Mouse (Mus musculus) CH12.LX (cell line): ENCODE measurements at regions not wholly inside any gene's neighbourhood (a gene's known extent, or its start where the extent isn't known, plus 50 kb on each side); places are given as distances from the start of the nearest gene placed in this dataset.

Experiments used
- DNase-seq: peaks from one replicate; pipeline ENCODE4 v3.0.0-alpha.2; 2013; ENCODE audit errors: extremely low read depth
- H3K27ac ChIP-seq: 2 replicates; pipeline ENCODE4 v1.5.1; 2012; ENCODE audit warnings: low read depth, mild to moderate bottlenecking, control low read depth, moderate library complexity; ENCODE audit not compliant: insufficient read depth
- H3K27me3 ChIP-seq: replicated peaks from 2 replicates; pipeline ENCODE3; 2012; ENCODE audit warnings: inconsistent platforms
- H3K36me3 ChIP-seq, 2 experiments: replicated peaks in 1 of 2; 2 replicates each; pipeline versions ENCODE3 to v1.6.1; 2012; ENCODE audit warnings: inconsistent platforms in 1 of 2, low read length in 1 of 2, mild to moderate bottlenecking in 1 of 2, mixed read lengths in 1 of 2, moderate library complexity in 1 of 2; ENCODE audit not compliant: control insufficient read depth in 1 of 2, insufficient read depth in 1 of 2
- H3K4me1 ChIP-seq, 2 experiments: 2 replicates each; pipeline ENCODE4 v1.6.1; 2012; ENCODE audit warnings: inconsistent platforms in 1 of 2, moderate library complexity in 1 of 2; ENCODE audit not compliant: insufficient read depth in 2 of 2, control insufficient read depth in 1 of 2
- H3K4me2 ChIP-seq: 2 replicates; pipeline ENCODE4 v1.6.1; 2012; ENCODE audit warnings: low read depth, mild to moderate bottlenecking, control low read depth; ENCODE audit not compliant: poor library complexity, insufficient read depth, severe bottlenecking
- H3K4me3 ChIP-seq, 3 experiments: fragments of 150-350 bp in 1 of 3; sonication (generic) in 1 of 3; replicated peaks in 1 of 3; 2 replicates each; pipeline versions ENCODE3 to v1.5.1; 2011 to 2012; ENCODE audit warnings: low read depth in 2 of 3, low read length in 2 of 3, mild to moderate bottlenecking in 2 of 3, moderate library complexity in 2 of 3, control low read depth in 1 of 3, improper control_type of control experiment in 1 of 3, inconsistent platforms in 1 of 3, mixed read lengths in 1 of 3; ENCODE audit not compliant: poor library complexity in 1 of 3
- H3K79me2 ChIP-seq: replicated peaks from 2 replicates; pipeline ENCODE4 v1.6.1; 2012; ENCODE audit warnings: mild to moderate bottlenecking, moderate library complexity; ENCODE audit not compliant: control insufficient read depth, poor library complexity, insufficient read depth, severe bottlenecking; ENCODE audit errors: extremely low read depth
- H3K9ac ChIP-seq: 2 replicates; pipeline ENCODE4 v1.6.1; 2012; ENCODE audit warnings: low read depth, mild to moderate bottlenecking, control low read depth, moderate library complexity; ENCODE audit not compliant: insufficient read depth
- H3K9me3 ChIP-seq: replicated peaks from 2 replicates; pipeline ENCODE3; 2012; ENCODE audit warnings: low read length, inconsistent platforms, mixed read lengths
- E2F4 ChIP-seq: IDR thresholded peaks from 2 replicates; pipeline ENCODE4 v1.6.1; 2011; ENCODE audit warnings: low read depth, low read length, improper control_type of control experiment; ENCODE audit not compliant: insufficient replicate concordance
- ELF1 ChIP-seq: IDR thresholded peaks from 2 replicates; pipeline ENCODE4 v1.6.1; 2014; ENCODE audit warnings: low read depth, mild to moderate bottlenecking, inconsistent platforms, low read length, improper control_type of control experiment
- EP300 ChIP-seq: IDR thresholded peaks from 2 replicates; pipeline ENCODE4 v1.6.1; 2011; ENCODE audit warnings: low read length, improper control_type of control experiment
- ETS1 ChIP-seq: conservative IDR thresholded peaks from 2 replicates; pipeline ENCODE4 v1.6.1; 2012; ENCODE audit warnings: low read depth, mild to moderate bottlenecking, inconsistent platforms, low read length, improper control_type of control experiment, moderate library complexity
- GABPA ChIP-seq: IDR thresholded peaks from 2 replicates; pipeline ENCODE4 v1.6.1; 2012; ENCODE audit warnings: low read depth, low read length, improper control_type of control experiment, inconsistent platforms; ENCODE audit not compliant: insufficient replicate concordance
- HCFC1 ChIP-seq: IDR thresholded peaks from 2 replicates; pipeline ENCODE4 v1.6.1; 2012; ENCODE audit warnings: low read depth, mild to moderate bottlenecking, inconsistent platforms, low read length, improper control_type of control experiment
- JUN ChIP-seq: IDR thresholded peaks from 2 replicates; pipeline ENCODE4 v1.6.1; 2011; ENCODE audit warnings: low read depth, mild to moderate bottlenecking, low read length, improper control_type of control experiment, moderate library complexity; ENCODE audit not compliant: insufficient read depth
- JUND ChIP-seq: conservative IDR thresholded peaks from 2 replicates; pipeline ENCODE4 v1.6.1; 2011; ENCODE audit warnings: low read depth, low read length, improper control_type of control experiment
- MAFK ChIP-seq: IDR thresholded peaks from 2 replicates; pipeline ENCODE4 v1.6.1; 2011; ENCODE audit warnings: low read length, improper control_type of control experiment; ENCODE audit not compliant: insufficient replicate concordance
- MXI1 ChIP-seq: IDR thresholded peaks from 2 replicates; pipeline ENCODE4 v1.6.1; 2011; ENCODE audit warnings: mild to moderate bottlenecking, low read depth, low read length, improper control_type of control experiment
- MYC ChIP-seq: IDR thresholded peaks from 2 replicates; pipeline ENCODE4 v1.6.1; 2011; ENCODE audit warnings: low read depth, mild to moderate bottlenecking, improper control_type of control experiment, low read length
- NELFE ChIP-seq: IDR thresholded peaks from 2 replicates; pipeline ENCODE4 v1.6.1; 2011; ENCODE audit warnings: low read depth, low read length, improper control_type of control experiment
- POLR2A ChIP-seq: IDR thresholded peaks from 2 replicates; pipeline ENCODE4 v1.6.1; 2011; ENCODE audit warnings: low read depth, mild to moderate bottlenecking, improper control_type of control experiment, low read length
- SIN3A ChIP-seq: IDR thresholded peaks from 2 replicates; pipeline ENCODE4 v1.6.1; 2012; ENCODE audit warnings: low read length, improper control_type of control experiment, inconsistent platforms
- SMC3 ChIP-seq: IDR thresholded peaks from 2 replicates; pipeline ENCODE4 v1.6.1; 2011; ENCODE audit warnings: low read depth, low read length, improper control_type of control experiment
- TBP ChIP-seq: conservative IDR thresholded peaks from 2 replicates; pipeline ENCODE4 v1.6.1; 2011; ENCODE audit warnings: low read depth, low read length, improper control_type of control experiment
- TCF12 ChIP-seq: IDR thresholded peaks from 2 replicates; pipeline ENCODE4 v1.6.1; 2014; ENCODE audit warnings: low read depth, mild to moderate bottlenecking, inconsistent platforms, low read length, improper control_type of control experiment
- UBTF ChIP-seq: IDR thresholded peaks from 2 replicates; pipeline ENCODE4 v1.6.1; 2012; ENCODE audit warnings: low read depth, mild to moderate bottlenecking, inconsistent platforms, low read length, improper control_type of control experiment, moderate library complexity
- USF1 ChIP-seq: IDR thresholded peaks from 2 replicates; pipeline ENCODE4 v1.6.1; 2014; ENCODE audit warnings: low read depth, mild to moderate bottlenecking, inconsistent platforms, low read length, improper control_type of control experiment
- USF2 ChIP-seq: conservative IDR thresholded peaks from 2 replicates; pipeline ENCODE4 v1.6.1; 2011; ENCODE audit warnings: low read depth, low read length, improper control_type of control experiment
- ZC3H11A ChIP-seq: IDR thresholded peaks from 2 replicates; pipeline ENCODE4 v1.6.1; 2012; ENCODE audit warnings: low read depth, mild to moderate bottlenecking, inconsistent platforms, low read length, improper control_type of control experiment
- ZKSCAN1 ChIP-seq: IDR thresholded peaks from 2 replicates; pipeline ENCODE4 v1.6.1; 2012; ENCODE audit warnings: low read depth, inconsistent platforms, low read length, improper control_type of control experiment, borderline replicate concordance
- dilution Hi-C: fragments of 300-500 bp; cut with MboI; formaldehyde crosslinking; loops from 2 replicates; pipeline ENCODE4 v1.14.3; 2020; ENCODE audit warnings: low sequenced_read_pairs; ENCODE audit not compliant: extremely low pct_unique_long_range_greater_than_20kb, extremely low pct_ligation_motif_present
- in situ Hi-C: fragments of 300-500 bp; cut with MboI; formaldehyde crosslinking; loops from 3 replicates; pipeline ENCODE4 v1.14.3; 2019; ENCODE audit warnings: low sequenced_read_pairs, low pct_ligation_motif_present, low pct_unique_long_range_greater_than_20kb, mixed read lengths

GRCm38 (mm10) chr14:76850051-76850450 lies 186.5 kb upstream of the Ccdc122 start:
- DNase-seq, result no peak
- dilution Hi-C loops (no loop called here), in situ Hi-C loops (no loop called here)
- H3K79me2 ChIP-seq, result no peaks in the 10 kb centered on the region
- no peak for TF ChIP-seq HCFC1
- no peak for TF ChIP-seq UBTF
- no peak for TF ChIP-seq NELFE
- no peak for TF ChIP-seq E2F4
- no peak for TF ChIP-seq POLR2A
- no peak for TF ChIP-seq USF2
- H3K9ac ChIP-seq, result no peak overlapping the region
- H3K36me3 ChIP-seq, result no peaks in the 10 kb centered on the region
- no peak overlapping the region for H3K27ac ChIP-seq
- H3K9me3 ChIP-seq, result no peaks in the 10 kb centered on the region
- H3K4me3 ChIP-seq, result no peak overlapping the region
- no peaks in the 10 kb centered on the region for H3K27me3 ChIP-seq
- H3K4me1 ChIP-seq, result no peaks in the 10 kb centered on the region; a peak in 1 of 4 replicates
- no peak overlapping the region for H3K4me2 ChIP-seq

- Histone ChIP-seq H3K27ac (no peak overlapping the region), H3K4me1 (no peaks in the 10 kb centered on the region; a peak in 1 of 4 replicates), H3K9me3 (no peaks in the 10 kb centered on the region), H3K36me3 (no peaks in the 10 kb centered on the region), H3K79me2 (no peaks in the 10 kb centered on the region), H3K4me2 (no peak overlapping the region), H3K27me3 (no peaks in the 10 kb centered on the region), H3K9ac (no peak overlapping the region), H3K4me3 (no peak overlapping the region)
- no peak for DNase-seq
- in situ Hi-C loops (no loop called here), dilution Hi-C loops (no loop called here)
- TF ChIP-seq HCFC1, result no peak
Measured at GRCm38 (mm10) chr14:76849636-76850035, 186.9 kb upstream of the Ccdc122 start.

- in situ Hi-C loops, result no loop called here
- no peaks in the 10 kb centered on the region for H3K79me2 ChIP-seq
- no peaks in the 10 kb centered on the region for H3K36me3 ChIP-seq
- no peak overlapping the region for H3K4me3 ChIP-seq
- no peaks in the 10 kb centered on the region; a peak in 1 of 4 replicates for H3K4me1 ChIP-seq
- no peaks in the 10 kb centered on the region for H3K27me3 ChIP-seq
- no peak for DNase-seq
- no peaks in the 10 kb centered on the region for H3K9me3 ChIP-seq
- TF ChIP-seq ZKSCAN1 (no peak), MXI1 (no peak), TCF12 (no peak), JUN (no peak), TBP (no peak), USF1 (no peak), EP300 (no peak), SMC3 (no peak), ETS1 (no peak), MYC (no peak), MAFK (no peak), GABPA (no peak), ZC3H11A (no peak), ELF1 (no peak), SIN3A (no peak), JUND (no peak)
- H3K27ac ChIP-seq, result no peak overlapping the region
- H3K4me2 ChIP-seq, result no peak overlapping the region
- dilution Hi-C loops, result no loop called here
- H3K9ac ChIP-seq, result no peak overlapping the region
Measured at GRCm38 (mm10) chr14:76849071-76849470, 187.5 kb upstream of the Ccdc122 start.
